In genomic region chr15:102117461-102118443, GRCm38 (mm10) we compare ENCODE assay signal across 8 mouse cellular contexts. TPM values are rescaled to one million over a fixed set of nuclear protein-coding genes. Genes with fewer than 3 reads are reported as not detected.
A peak's percentile ranks its signal among the peaks of the same experiment; 100 is the strongest.
DNase-seq lines count a peak whose midpoint lies in the region; ATAC-seq lines count a peak whose summit lies in the region.

No protein-coding gene starts in this region.

- H3K27ac ChIP-seq in intestine, embryonic 15.5 days, result no peak overlapping the region
- no peak overlapping the region for H3K27ac ChIP-seq in intestine, embryonic 16.5 days (ENCODE audit: low read length)
- H3K27ac ChIP-seq in midbrain, embryonic 13.5 days, result peak overlapping the region; percentile 60; the same call in 1 of the 2 replicates

- H3K4me1 ChIP-seq in intestine, embryonic 15.5 days (replicated peaks), result peaks cover 11% of the 10 kb centered on the region; the same call in 1 of the 2 replicates
- peaks cover 10% of the 10 kb centered on the region; the same call in 1 of the 2 replicates for H3K4me1 ChIP-seq in intestine, embryonic 16.5 days (ENCODE audit: control insufficient read depth, insufficient read depth, low read length)
- peaks cover 9% of the 10 kb centered on the region; the same call in 1 of the 2 replicates for H3K4me1 ChIP-seq in midbrain, embryonic 13.5 days (replicated peaks)

- no peak overlapping the region for H3K4me2 ChIP-seq in intestine, embryonic 15.5 days (replicated peaks)
- no peak overlapping the region for H3K4me2 ChIP-seq in intestine, embryonic 16.5 days (ENCODE audit: low read depth, low read length)
- no peak overlapping the region for H3K4me2 ChIP-seq in midbrain, embryonic 13.5 days (replicated peaks)

- no peaks in the 10 kb centered on the region for H3K27me3 ChIP-seq in intestine, embryonic 15.5 days (replicated peaks)
- H3K27me3 ChIP-seq in intestine, embryonic 16.5 days (replicated peaks; ENCODE audit: control insufficient read depth, insufficient read depth, low read length), result no peaks in the 10 kb centered on the region
- no peaks in the 10 kb centered on the region for H3K27me3 ChIP-seq in midbrain, embryonic 13.5 days

- 0 out of 2 replicates have a peak, but pooled peaks have one; percentile 21 for ATAC-seq in intestine, embryonic 15.5 days
- ATAC-seq in intestine, embryonic 16.5 days, result no peak
- ATAC-seq in midbrain, embryonic 13.5 days, result peak; percentile 28; the same call in 1 of the 2 replicates

- peak; percentile 55 for DNase-seq in brain, adult 2 months (ENCODE audit: low read depth, low spot score)
- peak; percentile 63 for DNase-seq in heart, postnatal 4 days
- no peak for DNase-seq in T-cell, adult 2 months (ENCODE audit: low spot score)
- DNase-seq in frontal cortex, postnatal 10 days (ENCODE audit: low spot score in 2 of 2), result no peak
- no peak for DNase-seq in urinary bladder, postnatal 10 days (ENCODE audit: low spot score)

- no peaks in the 10 kb centered on the region for H3K9me3 ChIP-seq in intestine, embryonic 15.5 days
- no peaks in the 10 kb centered on the region for H3K9me3 ChIP-seq in intestine, embryonic 16.5 days (ENCODE audit: control insufficient read depth, low read length)
- H3K9me3 ChIP-seq in midbrain, embryonic 13.5 days, result no peaks in the 10 kb centered on the region

- WGBS in intestine, embryonic 15.5 days, result 79% methylated on average over 19 of the region's 19 CpGs
- WGBS in intestine, embryonic 16.5 days, result 74% methylated on average over 18 of the region's 19 CpGs
- WGBS in midbrain, embryonic 13.5 days, result 83% methylated on average over 19 of the region's 19 CpGs

- H3K4me3 ChIP-seq in intestine, embryonic 15.5 days (replicated peaks), result no peak overlapping the region
- H3K4me3 ChIP-seq in intestine, embryonic 16.5 days (ENCODE audit: low read length), result no peak overlapping the region
- no peak overlapping the region for H3K4me3 ChIP-seq in midbrain, embryonic 13.5 days (replicated peaks)

- H3K9ac ChIP-seq in intestine, embryonic 15.5 days, result no peak overlapping the region
- H3K9ac ChIP-seq in intestine, embryonic 16.5 days (ENCODE audit: low read depth, low read length), result no peak overlapping the region
- H3K9ac ChIP-seq in midbrain, embryonic 13.5 days (replicated peaks), result no peak overlapping the region; the same call in 1 of the 2 replicates

- H3K36me3 ChIP-seq in intestine, embryonic 15.5 days, result peaks cover 51% of the 10 kb centered on the region
- peaks cover 12% of the 10 kb centered on the region for H3K36me3 ChIP-seq in intestine, embryonic 16.5 days (ENCODE audit: control insufficient read depth, insufficient read depth, low read length)
- H3K36me3 ChIP-seq in midbrain, embryonic 13.5 days, result peaks cover 74% of the 10 kb centered on the region

RNA-seq across cellular contexts. Expression of gene Tns2, which starts 17.5 kb away (rescaled TPM):
- 28.2 and 31.8 TPM in 2 replicates for polyA plus RNA-seq in intestine, embryonic 15.5 days (2015; fragmentation: Nextera tagmentation; extraction: Ambion mirVana)
- 26.4 and 28.6 TPM in 2 replicates for polyA plus RNA-seq in intestine, embryonic 16.5 days (2015; fragmentation: Nextera tagmentation; extraction: Ambion mirVana)
- 10 to 100 TPM; 65.8 to 70.3 TPM for total RNA-seq in heart, postnatal 4 days (2021)
- 6.1 and 6.9 TPM in 2 replicates for polyA plus RNA-seq in midbrain, embryonic 13.5 days (2015; fragmentation: Nextera tagmentation; extraction: Ambion mirVana)

RNA-seq across cellular contexts. Expression of gene Spryd3, which starts 18.3 kb away (rescaled TPM):
- 20.7 and 24.3 TPM in 2 replicates for polyA plus RNA-seq in intestine, embryonic 15.5 days (2015; fragmentation: Nextera tagmentation; extraction: Ambion mirVana)
- polyA plus RNA-seq in intestine, embryonic 16.5 days (2015; fragmentation: Nextera tagmentation; extraction: Ambion mirVana), result 27.5 and 28.0 TPM in 2 replicates
- 10 to 100 TPM; 19.9 to 22.6 TPM for total RNA-seq in heart, postnatal 4 days (2021)
- polyA plus RNA-seq in midbrain, embryonic 13.5 days (2015; fragmentation: Nextera tagmentation; extraction: Ambion mirVana), result 38.0 and 38.5 TPM in 2 replicates

RNA-seq across cellular contexts. Expression of gene Igfbp6, which starts 26.4 kb away (rescaled TPM):
- 10.9 and 12.7 TPM in 2 replicates for polyA plus RNA-seq in intestine, embryonic 15.5 days (2015; fragmentation: Nextera tagmentation; extraction: Ambion mirVana)
- 11.8 and 11.9 TPM in 2 replicates for polyA plus RNA-seq in intestine, embryonic 16.5 days (2015; fragmentation: Nextera tagmentation; extraction: Ambion mirVana)
- total RNA-seq in heart, postnatal 4 days (2021), result 10 to 100 TPM; 10.0 to 12.5 TPM
- 0.72 and 0.81 TPM in 2 replicates for polyA plus RNA-seq in midbrain, embryonic 13.5 days (2015; fragmentation: Nextera tagmentation; extraction: Ambion mirVana)

RNA-seq across cellular contexts. Expression of gene Soat2, which starts 32.6 kb away (rescaled TPM):
- 12.0 and 14.3 TPM in 2 replicates for polyA plus RNA-seq in intestine, embryonic 15.5 days (2015; fragmentation: Nextera tagmentation; extraction: Ambion mirVana)
- 25.0 and 31.2 TPM in 2 replicates for polyA plus RNA-seq in intestine, embryonic 16.5 days (2015; fragmentation: Nextera tagmentation; extraction: Ambion mirVana)
- under 1 TPM; 0.11 to 0.17 TPM for total RNA-seq in heart, postnatal 4 days (2021)
- polyA plus RNA-seq in midbrain, embryonic 13.5 days (2015; fragmentation: Nextera tagmentation; extraction: Ambion mirVana), result not detected in 2 replicates

RNA-seq across cellular contexts. Expression of gene Eif4b, which starts 44.2 kb away (rescaled TPM):
- 122 and 124 TPM in 2 replicates for polyA plus RNA-seq in intestine, embryonic 15.5 days (2015; fragmentation: Nextera tagmentation; extraction: Ambion mirVana)
- polyA plus RNA-seq in intestine, embryonic 16.5 days (2015; fragmentation: Nextera tagmentation; extraction: Ambion mirVana), result 112 and 117 TPM in 2 replicates
- 100 to 1,000 TPM; 142 to 145 TPM for total RNA-seq in heart, postnatal 4 days (2021)
- polyA plus RNA-seq in midbrain, embryonic 13.5 days (2015; fragmentation: Nextera tagmentation; extraction: Ambion mirVana), result 89.9 and 91.2 TPM in 2 replicates

Comparison
In these comparisons a context has a peak if more than half of its experiments do, and no peak if none do; other contexts are left out.
1. DNase-seq: peak in brain, adult 2 months (single experiment) and heart, postnatal 4 days (single experiment); none in T-cell, adult 2 months (single experiment), frontal cortex, postnatal 10 days (0 of 2) and urinary bladder, postnatal 10 days (single experiment).